Mouse (Mus musculus) adrenal gland, adult 2 months (tissue): ENCODE results near the gene Ndufaf1. TPM values are rescaled to one million over a fixed set of nuclear protein-coding genes. Genes with fewer than 3 reads are reported as not detected.
A peak's percentile ranks its signal among the peaks of the same experiment; 100 is the strongest.
"Not testable (repeated sequence)": the region's sequence is repeated elsewhere in the genome, so short reads cannot be mapped to it uniquely, and the experiment has no call there.

Experiments
- DNase-seq: peaks from one replicate; pipeline ENCODE4 v3.0.0; 2021
- long read RNA-seq: library from polyadenylated mRNA; stranded (forward); transcript quantifications from one replicate; pipeline ENCODE4 v2.0.0, GENCODE M21; 2021
- polyA plus RNA-seq: library from polyadenylated mRNA; depleted of rRNA; stranded (reverse); fragments of >200 nt; gene quantifications from 2 replicates; pipeline ENCODE4 v1.2.3, GENCODE M21; 2012; rRNA removed
- total RNA-seq, 2 experiments: library from RNA; stranded (reverse); gene quantifications; 2 replicates each; pipeline ENCODE4 v1.2.3; 2021

Gene Ndufaf1
- total RNA-seq: 10 to 100 TPM; 38.8 to 45.9 TPM
- polyA plus RNA-seq: 1.2 and 1.6 TPM in 2 replicates
- long read RNA-seq, transcript Ndufaf1-202 (5 exons, 1,478 nt): major isoform, 13 of 26 reads
- long read RNA-seq, transcript Ndufaf1-203 (5 exons, 1,308 nt): minor isoform, 6 of 26 reads
- long read RNA-seq, partial matches to known transcripts: 1 of 26 reads
- long read RNA-seq, other reads (novel, unspliced or antisense): 6 of 26 reads

DNA sequence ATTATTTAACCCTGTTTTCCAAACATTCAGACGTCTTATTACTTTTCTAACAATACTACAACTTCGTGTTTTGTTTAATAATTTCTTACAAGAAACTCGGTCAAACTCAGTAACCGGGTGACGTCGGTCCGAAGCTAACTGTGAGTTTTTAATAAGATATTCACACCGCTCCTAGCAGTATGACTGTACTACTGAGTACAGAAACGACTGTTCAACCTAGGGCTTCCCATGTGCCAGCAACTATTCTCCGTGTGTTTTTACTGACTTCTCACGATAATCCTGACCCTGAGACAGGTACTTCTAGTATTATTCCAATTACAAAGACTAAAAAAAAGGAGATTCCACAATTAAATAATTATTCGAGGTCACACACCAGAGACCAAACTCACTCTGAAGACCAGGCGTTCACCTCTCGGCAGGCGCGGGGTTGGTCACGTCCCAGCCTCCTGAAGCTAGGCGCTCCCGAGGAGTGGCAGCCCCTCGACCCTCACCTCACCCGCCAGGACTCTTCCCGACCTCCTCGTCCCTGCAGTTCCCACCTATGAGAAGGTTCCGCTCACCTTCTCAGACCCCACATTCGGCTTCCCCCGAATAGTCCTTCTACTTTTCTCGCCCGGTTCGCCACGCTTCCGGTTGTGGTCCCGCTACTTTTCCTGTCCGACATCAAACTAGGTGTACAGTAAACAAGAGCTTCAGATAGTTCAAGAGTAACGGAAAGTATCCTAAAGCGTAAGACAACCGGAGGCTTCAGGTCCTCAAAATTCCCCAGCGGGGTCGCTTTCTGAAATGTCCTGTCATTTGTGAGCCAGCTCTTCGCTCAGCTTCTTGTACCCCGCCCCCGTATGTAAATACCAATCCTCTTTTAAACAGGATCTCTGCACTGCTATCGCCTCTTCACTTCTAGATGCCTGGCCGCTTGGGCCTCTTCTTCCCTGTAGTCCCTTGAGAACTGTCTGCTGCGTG is at the start of gene Ndufaf1:
Gene Ndufaf1 (minus strand): TSS at position 608 of the 963 bp plus-strand sequence.
- DNase-seq: peak; percentile 87

DNA sequence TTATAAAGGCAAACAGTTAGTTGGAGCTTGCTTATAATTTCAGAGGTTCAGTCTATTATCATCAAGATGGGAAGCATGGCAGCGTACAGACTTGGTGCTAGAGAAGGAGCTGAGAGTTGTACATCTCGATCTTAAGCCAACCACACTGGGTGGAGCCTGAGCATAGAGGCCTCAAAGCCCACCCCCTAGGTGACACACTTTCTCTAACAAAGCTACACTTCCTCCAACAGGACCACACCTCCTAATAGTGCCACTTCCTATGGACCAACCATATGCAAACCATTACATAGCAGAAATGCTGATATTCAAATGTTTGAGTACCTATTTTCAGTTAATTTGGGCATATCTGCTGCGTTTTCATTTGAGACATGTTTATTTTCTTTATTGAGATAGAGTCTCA is 47.4 kb upstream of the Ndufaf1 start:
- no peak for DNase-seq

DNA sequence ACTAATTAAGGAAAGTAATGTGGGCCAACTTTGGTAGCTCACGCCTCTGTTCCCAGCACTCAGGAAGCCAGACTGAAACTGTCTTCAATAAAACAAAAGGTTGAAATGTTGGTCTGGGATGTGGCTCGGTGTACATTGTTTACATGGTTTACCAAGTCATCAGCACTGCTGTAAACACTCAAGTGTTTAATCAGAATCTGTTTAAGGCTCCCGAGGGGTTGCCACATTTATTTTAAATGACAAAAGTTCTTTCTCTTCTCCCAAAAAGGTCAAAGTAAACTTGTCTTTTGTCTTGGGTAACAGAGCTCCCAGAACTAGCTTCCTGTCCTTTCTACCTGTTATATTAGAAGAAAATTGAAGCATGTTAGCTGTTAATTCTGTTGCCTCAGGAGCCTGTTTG is 45.0 kb upstream of the Ndufaf1 start:
- DNase-seq: no peak

DNA sequence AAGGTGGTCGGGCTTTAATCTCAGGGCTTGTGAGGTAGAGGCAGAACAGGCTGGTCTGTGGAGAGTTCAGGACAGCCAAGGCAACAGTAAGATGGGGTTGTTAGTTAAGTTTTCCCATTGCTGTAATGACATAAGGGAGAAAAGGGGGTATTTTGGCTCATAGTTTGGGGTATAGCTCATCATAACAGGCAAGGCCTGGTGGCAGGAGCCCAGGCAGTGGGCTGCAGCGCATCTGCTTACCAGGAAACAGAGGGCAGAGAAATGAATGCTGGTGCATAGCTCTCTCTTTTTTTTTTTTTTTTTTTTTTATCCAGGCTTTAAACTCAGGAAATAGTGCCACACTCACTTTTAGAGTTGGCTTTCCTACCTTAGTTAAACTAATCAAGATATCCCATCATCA is 40.5 kb upstream of the Ndufaf1 start:
- DNase-seq: no peak

DNA sequence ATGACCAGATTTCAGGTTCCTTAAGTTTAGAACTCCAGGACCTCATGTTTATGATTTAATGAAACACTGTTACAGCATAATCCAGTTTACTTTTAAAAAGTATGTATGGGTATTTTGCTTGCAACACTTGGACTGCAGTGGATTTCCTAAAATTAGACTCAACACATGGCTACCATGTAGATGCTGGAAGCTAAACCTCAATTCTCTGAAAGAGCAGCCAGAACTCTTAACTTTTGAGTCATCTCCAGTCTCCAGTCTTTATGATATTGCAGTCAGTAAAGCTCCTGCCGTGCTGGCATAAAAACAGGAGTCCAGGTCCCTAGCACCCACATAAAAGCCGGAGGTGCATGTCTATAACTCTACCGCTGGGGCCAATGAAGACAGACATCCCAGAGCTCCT is 37.3 kb upstream of the Ndufaf1 start:
- no peak for DNase-seq

DNA sequence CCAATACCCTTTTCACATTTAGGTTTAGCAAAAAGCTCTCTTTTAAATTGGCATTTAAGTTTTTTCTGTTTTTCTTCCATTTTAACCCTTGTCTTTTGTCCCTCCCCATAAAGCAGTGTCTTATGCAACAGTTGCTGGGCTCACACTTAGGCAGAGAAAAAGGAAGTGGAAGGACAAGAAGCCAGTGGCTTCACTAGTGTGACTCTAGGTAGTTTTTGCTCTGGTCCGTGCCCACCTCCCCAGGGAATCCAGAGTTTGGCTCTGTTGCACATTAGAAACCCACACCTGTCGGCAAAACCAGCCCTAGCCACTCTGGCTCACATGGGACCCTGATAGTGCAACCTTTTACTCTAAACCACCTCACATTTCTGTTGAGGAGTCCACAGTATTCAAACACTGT is 35.8 kb upstream of the Ndufaf1 start:
- no peak for DNase-seq

DNA sequence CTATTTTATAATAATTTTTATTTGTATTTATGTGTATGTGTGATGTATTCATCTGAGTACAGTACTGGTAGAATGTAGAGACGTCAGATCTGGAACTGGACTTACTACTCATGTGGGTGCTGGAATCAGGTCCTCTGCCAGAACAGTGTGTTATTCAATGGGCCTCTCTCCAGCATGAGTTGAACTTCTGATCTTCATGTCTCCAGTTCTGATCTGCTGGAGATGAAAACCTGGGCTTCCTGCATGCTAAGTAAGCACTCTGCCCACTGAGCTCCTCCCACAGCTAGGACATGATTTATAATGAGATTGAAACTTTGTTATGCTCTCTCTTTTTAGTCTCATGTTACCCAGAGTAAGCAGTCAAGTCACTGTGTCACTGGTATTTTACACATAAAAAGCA is 33.5 kb upstream of the Ndufaf1 start:
- DNase-seq: no peak

DNA sequence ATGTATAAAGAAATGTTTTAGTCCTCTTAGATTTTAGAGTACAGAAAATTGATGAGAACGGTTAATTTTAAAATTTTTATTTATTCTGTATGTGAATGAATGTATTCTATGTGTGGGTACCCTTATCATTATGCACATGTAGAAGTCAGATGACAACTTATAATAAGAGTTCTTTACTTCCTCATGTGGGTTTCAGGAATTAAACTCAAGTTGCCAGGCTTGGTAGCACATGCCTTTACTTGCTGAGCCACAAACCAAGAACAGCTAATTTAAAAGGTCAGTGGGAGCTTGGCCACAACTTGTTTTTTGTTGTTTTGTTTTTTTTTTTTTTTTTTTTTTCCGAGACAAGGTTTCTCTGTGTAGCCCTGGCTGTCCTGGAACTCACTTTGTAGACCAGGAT is 32.2 kb upstream of the Ndufaf1 start:
- no peak for DNase-seq

DNA sequence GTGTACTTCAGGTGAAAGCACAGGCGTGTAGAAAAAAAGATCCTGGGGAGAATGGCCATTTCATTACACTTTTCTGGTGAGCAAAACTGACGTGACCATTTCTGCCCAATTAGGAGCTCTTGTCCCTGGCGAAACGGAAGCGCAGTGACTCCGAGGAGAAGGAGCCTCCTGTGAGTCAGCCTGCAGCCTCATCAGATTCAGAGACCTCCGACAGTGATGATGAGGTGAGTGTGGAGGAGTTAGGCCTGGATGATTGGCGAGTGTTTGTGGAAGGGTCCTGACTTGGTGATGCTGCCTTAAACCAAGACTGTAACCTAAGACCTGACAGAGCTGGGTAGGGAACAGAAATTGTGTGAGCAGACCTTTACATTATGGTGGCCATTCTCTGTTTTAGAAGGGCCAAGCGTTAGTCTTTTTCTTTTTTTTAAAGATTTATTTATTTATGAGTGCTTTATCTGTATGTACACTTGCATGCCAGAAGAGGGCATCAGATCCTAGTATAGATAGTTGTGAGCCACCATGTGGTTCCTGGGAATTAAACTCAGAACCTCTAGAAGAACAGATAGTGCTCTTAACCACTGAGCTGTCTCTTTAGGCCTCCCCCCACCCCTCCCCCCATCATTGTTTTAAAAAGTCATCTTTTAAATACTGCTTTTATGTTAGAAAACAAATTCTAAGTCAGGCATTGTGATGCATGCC is 29.5 kb upstream of the Ndufaf1 start:
- no peak for DNase-seq

DNA sequence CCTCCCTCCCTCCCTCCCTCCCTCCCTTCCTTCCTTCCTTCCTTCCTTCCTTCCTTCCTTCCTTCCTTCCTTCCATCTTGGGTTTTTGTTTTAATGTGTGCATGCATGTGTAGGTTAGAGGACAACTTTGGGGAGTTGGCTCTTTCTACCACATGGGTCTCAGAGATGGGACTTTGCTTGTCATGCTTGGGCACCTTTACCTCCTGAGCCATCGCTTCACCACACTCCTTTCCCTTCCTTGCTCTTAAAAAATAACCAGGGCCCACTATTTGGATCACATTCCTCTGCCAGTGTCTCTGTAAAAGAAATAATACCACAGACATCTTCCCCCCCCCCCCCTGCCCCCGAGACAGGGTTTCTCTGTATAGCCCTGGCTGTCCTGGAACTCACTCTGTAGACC is 21.1 kb upstream of the Ndufaf1 start:
- no peak for DNase-seq

DNA sequence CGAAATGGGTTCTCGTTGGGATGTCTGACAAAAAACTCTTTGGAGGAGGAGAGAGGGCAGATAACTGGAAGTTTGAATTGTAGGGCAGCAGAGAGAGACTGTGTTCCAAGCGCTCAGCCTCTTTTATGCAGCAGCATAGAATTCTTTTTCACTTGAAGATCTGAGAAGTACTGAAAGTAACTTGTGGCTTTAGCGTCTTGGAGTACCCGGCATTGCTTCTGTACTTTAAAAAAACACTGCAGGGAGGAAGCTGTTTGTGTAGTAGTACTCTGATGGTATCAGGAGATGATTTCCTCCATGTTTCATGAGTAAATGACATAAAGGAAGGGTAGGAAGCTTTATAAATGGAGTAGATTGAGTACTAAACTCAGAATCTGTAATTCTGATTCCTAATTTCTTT is 13.2 kb upstream of the Ndufaf1 start:
- DNase-seq: no peak

DNA sequence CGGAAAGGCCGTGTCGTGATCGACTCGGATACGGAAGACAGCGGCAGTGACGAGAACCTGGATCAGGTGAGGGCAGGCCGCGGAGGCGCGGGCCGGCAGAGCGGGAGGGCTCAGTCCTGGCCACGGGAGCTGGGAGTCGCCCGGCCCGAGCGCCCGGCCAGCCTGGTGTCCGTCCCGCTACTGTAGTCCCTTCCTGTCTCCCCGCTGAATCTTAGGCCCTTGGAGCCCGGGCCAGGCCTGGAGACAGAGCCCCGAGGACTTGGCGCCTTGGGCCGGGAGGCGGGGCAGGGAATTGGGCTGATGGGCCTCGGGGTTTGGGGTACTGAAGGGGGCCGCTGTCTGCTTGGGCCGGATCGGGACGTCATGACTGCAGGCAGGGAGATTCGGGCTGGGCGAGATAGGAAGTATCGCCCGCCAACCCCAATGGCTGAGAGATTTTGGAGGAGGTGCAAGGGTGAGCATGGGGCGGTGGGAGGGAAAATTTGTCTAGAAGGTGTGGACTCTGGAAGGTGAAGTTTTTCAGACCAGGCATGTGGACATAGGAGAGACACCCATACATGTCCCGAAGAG is 12.7 kb upstream of the Ndufaf1 start:
- no peak for DNase-seq

DNA sequence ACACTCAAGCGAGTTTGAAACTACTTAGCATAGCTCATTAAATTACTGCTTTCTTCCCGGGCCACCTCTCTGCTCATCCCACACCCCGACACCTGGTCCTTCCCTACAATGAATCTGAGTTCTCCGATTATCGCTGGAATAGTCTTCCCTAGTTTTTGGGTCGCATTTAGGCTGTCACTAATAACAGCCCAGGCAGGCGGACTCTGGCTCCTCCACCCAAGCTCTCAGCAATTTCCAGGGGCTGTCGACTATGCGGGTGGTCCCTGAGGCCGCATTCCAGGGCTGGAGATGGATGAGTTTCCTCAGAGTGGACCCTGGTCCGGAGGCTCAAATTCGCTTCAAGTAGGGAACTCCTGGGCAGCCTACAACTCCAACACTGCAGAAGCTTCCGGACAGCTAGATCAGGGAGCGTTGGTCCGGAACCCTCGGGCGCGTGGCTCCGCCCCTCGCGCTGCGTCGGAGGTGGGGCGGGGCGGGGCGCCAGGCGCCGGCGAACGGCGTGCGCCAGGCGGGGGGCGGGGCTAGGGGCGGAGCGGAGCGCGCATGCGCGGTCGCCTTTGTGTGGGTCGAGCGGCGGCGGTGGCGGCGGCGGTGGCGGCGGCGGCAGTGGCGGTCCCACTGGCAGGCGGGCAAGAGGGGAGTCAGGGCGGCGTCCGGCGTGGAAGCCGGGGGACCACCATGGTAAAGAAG is 12.0 kb upstream of the Ndufaf1 start, which contains the start of gene Rtf1:
Gene Rtf1 (plus strand): TSS at position 544 of the 690 bp plus-strand sequence.
- DNase-seq: peak; percentile 98

DNA sequence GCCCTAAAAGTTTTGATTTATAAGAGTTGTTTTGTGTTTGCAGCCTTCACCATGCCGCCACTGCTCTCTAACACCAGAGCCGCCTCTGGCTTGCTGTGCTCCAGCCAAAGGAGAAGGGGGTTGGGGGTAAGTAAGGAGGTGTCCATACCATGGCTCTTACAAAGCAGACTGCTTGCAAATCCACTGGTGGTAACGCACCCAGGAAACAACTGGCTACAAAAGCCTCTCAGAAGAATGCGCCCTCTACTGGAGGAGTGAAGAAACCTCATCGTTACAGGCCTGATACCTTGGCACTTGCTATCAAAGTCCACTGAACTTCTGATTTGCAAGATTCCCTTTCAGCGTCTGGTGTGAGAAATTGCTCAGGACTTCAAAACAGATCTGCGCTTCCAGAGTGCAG is 6.4 kb upstream of the Ndufaf1 start:
- peak; percentile 21 for DNase-seq

DNA sequence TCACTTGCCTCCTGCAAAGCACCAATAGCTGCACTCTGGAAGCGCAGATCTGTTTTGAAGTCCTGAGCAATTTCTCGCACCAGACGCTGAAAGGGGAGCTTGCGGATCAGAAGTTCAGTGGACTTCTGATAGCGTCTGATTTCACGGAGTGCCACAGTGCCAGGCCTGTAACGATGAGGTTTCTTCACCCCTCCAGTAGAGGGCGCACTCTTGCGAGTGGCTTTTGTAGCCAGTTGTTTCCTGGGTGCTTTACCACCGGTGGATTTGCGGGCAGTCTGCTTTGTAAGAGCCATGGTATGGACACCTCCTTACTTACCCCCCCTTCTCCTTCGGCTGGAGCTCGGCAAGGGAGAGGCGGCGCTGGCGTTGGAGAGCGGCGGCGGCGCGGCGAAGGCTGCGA is 3.1 kb upstream of the Ndufaf1 start:
- DNase-seq: not testable (repeated sequence)

DNA sequence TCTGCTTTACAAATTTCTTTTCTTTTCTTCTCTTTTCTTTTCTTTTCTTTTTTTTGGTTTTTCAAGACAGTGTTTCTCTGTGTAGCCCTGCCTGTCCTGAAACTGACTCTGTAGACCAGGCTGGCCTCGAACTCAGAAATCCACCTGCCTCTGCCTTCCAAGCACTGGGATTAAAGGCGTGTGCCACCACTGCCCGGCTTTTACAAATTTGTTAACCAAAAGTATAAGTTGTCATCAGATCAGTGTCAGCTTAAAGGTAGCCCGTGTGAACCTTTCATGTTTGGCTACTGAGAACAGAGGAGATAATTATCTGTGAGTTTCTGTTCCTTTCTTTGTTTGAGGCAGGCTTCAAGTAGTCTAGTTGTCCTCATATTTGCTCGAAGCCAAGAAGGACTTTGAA is 18.4 kb downstream of the Ndufaf1 start:
- no peak for DNase-seq

DNA sequence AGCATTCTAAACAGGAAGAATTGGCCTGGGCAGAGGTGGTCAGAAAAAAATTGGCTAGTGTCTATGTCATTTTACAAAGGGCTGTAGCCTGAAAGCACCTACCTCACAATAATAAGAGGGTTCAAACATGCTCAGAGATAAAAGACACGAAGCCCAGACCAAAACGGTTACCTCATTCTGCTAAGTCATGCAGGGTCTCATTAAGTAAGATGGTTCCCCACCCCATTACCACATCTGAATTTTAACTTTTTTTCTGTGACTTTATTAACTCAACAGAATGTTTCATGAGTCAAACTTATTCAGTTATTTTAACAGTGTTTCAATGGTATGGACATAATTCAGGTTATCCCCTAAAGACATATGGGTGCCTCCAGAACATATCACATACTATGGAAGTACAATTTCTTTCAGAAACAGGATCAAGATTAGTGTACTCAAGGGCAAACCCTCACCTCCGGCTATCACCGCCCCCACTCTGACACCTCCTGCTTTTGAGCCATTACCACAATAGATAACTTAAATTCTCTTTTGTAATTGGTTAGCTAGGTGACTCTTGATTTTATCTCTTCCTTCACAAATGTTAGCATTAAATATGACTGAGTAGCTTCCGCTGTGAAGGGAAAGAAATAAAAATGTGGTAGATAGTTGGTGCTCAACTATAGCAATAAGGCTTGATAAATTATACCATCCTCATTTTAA is 21.3 kb downstream of the Ndufaf1 start:
- no peak for DNase-seq

DNA sequence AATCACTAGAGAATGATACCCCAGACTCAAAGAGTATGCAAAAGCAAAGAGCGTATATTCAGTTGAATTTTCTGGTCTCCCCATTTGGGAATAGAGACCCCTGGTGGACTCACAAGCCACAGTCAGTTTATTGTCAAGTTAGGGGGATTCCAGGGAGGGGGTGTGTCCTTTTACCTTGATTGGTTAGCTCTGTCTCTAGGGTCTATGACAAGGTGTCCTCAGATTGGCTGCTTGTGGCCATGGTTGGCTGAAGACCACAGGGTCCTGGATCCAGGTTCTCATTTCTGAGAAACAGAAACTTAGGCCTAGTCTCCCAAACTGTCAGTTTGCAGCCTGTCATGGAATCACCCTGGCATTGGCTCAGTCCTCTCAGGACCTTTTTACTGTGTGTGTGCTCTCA is 25.8 kb downstream of the Ndufaf1 start:
- DNase-seq: no peak

DNA sequence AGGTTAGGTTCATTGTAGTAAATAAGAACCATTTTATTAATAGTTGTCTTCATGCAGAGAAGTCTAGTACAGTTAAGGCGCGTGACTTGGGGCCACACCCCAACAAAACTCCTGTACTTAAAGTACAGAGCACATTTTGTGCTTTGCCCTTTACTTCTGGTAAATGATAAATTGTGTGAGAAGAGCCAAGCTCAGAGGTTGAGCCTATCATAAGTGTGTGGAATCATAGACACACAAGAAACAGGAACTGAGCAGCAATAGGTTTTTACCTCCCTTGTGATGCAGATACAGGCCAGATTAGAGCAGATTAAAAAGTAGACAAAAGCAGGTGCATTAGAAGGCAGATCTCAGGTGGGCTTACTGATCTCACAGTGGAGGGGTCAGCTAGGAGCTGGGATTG is 41.3 kb downstream of the Ndufaf1 start:
- DNase-seq: no peak

DNA sequence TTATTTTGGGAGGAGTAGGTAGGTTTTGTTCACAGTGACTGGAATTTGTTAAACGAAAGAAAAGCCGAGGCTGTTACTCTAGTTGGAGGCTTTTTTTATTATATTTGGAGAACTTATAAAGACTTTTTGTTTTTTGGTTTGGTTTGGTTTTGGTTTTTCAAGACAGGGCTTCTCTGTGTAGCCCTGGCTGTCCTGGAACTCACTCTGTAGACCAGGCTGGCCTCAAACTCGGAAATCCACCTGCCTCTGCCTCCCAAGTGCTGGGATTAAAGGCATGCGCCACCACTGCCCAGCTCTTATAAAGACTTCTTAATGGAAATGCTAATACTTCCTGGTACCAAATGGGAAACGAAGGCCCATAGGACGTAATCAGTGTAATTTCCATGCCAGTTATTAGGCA is 43.6 kb downstream of the Ndufaf1 start:
- not testable (repeated sequence) for DNase-seq
